Mouse (Mus musculus): Measurements from ENCODE around the gene Ska2.

Gene Ska2

DNA sequence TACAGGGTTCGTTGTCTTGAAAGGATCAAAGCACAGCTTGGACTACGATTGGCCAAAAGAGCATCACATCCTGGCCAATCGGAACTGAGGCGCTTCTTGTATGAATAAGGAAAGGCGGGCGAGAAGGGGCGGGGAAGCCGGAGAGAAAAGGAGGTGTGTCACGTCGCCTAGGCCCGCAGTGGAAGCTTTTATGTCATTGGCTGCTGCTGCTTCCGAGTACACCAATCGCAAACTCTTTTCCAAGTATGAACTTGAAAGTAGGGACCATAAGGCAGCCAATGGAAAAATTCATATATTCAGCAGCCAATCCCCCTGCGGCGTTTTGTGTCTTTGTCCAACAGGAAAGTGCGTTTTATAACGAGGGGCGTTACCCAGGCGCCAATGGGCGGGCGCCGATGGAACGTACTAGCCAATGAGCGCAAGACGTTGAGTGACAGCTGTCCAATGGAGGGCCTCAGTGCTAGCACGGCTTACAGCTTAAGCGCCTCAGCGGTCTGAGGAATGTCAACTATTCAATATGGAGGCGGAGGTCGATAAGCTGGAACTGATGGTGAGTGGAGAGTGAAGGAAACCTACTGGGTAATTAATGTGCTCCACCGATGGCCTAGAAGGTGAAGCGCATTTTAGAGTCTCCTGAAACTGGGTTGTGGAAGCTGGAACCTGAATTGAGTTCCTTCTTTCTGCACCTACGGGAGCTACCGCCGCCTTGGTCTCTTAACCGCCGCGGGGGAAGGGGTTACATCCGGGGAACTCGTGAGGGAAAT, at the start of gene Ska2:
Gene Ska2, plus strand, starts transcription at position 480 of the 764 bp plus-strand sequence.
- DNase-seq = peak; percentile 99

DNA sequence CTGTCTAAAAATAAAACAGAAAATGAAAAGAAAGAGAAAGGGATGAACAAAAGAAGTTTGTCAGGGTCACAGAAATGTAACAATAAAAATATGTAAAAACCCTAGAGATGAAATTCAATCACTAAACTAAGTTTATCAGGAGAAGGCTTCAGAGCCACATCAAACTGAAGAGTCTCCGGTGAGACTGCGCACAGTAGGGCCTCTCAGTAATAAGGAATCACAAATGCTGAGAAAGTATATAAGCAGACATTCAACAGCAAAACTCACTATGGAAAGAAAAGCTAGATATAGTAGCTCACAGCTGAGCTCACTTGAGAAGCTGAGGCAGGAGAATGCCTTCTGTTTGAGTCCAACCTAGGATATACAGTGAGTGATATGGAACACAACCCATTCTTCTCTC, 48.6 kb upstream of the Ska2 start:
- no peak for DNase-seq

DNA sequence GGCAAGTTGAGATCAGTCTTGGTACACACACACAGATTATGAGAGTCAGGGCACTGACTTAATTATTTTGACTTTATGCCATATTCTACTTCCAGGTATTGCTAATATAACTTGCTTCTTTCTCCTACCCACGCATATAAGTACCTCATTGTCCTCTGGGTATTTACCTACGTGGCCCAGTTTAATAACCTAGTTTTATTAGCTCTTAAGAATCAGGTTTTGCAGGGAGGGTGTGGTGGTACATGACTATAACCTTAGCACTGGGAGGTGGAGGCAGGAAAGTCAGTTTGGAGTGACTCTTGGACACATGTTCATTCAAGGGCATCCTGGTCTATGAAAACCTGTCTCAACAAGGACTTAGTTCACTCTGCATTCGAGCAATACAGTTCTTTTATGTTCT, 46.9 kb upstream of the Ska2 start:
- peak in 1 of 2 experiments; percentile 6 for DNase-seq

DNA sequence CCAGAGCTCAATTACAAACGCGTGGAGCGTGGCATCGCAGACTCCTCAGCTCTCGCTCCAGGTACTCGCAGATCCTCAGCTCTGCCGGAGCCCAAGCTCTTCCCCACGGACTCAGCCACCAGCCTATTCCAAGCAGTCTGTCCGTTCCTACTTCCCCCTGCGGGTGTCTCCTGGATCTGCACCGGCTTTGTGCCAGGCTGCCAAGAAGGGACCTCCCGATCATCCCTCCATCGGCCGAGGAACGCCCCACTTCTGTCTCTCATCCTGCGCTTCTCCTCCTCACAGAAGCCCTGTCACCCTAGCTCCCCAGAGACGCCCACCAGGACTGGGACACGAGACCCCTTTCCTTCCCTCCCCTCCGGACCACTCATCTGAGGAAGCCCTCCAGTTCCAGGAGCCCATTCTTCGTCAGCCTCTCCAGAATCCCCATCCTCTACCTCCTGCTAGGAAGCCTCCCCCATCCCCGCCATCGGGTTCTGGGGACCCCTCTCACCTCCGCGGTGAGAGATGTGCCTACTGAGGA, 35.6 kb upstream of the Ska2 start:
- peak; percentile 76 to 84 for DNase-seq

DNA sequence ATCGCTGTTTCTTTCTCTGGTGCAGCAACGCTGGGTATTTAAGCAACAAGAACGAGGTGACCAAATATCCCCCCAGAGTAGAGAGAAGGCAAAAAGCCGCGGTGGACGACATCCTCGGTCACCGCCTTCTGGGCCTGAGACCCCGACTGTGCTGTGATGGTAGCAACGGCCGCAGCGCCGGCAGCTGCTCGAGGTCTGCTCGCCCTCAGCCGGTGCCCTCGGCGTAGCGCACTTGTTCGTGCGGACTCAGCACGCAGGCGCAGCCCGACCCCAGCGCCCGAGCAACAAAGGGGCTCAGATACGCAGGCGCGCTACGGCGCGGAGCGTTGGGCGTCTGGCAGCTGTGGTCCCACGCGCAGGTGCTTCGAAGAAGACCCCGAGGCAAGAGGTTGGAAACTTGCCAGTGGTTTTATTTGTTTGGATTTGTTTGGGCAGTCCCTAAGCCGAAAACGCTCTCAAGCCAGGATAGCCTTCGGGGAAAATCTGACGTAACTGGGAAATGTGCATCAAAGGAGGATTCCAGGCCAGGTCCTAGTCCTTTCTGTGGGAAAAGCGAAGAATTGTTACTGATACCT, 35.1 kb upstream of the Ska2 start, which contains the start of gene Gdpd1:
Gene Gdpd1, minus strand, starts transcription at position 197 of the 575 bp plus-strand sequence.
- DNase-seq = peak; percentile 89 to 91

DNA sequence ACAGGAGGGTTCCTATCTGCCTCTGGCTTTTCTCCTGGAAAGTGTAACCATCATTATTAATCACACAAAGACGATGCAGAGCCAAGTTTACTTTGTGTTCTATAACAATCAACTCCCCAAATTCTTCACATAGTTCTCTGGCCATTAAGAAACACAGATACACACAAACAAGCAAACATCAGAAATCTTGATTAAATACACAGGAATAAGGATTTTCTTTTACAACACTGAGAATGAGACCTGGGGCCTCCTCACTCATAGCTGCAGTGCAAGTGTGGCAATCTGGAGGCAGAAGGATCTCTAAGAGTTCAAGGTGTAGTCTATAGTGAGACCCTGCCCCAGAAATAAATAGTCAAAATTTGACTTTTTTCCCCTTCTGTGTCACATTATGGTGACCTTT, 25.3 kb upstream of the Ska2 start:
- no peak for DNase-seq

DNA sequence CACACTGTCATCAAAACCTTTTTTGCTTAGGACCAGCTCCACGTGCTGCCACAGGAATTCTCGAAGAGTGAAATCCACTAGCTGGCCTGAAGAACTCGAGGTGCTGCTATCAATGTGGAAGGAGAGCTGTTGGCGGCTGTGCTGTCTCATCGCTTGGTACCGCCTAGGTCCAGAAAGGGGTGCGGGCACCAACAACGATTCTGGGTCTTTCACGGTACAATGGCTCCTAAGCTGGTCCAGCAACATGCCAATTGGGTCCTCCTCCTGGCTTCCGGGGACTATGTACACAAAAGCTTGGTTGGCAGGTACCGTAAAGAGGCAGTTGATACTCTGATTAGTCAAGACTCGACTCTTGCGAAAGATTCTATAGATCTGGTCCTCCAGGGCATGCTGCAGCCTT, 23.6 kb upstream of the Ska2 start:
- DNase-seq = no peak

DNA sequence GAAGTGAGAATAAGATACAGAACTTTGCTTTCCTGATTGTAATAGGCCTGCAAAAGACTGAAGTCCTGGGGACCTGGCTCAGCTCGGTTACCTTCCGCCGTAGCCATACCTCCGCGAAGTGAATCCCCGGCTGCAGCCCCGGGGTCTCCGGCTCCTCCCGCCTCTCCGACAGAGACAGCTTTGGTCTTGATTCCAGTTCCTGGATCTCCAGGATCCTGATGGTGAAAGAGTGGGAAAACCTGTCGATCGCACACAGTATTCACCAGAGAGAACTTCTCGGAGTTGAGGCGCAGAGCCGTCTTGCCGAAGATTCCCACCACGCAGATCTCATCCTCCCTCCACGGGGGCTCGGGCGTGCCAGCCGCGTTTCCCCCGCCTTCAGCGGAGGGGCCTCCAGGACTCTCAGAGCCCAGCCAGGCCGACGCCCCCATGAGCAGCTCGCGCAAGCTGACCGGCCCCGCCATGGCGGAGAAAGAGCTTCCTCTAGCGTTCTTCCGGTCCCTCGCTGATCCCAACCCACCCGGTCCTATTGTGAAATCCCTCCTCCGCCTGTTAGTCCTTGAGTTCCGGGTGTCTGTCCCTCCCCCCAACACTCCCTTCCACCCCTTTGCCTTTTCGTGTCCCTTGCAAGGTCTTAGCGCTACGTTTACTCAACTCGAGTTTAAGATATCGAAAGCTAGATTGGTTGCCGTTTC, 22.6 kb upstream of the Ska2 start, which contains the start of gene Smg8:
Gene Smg8, minus strand, starts transcription at position 485 of the 695 bp plus-strand sequence.
- peak; percentile 84 to 89 for DNase-seq

DNA sequence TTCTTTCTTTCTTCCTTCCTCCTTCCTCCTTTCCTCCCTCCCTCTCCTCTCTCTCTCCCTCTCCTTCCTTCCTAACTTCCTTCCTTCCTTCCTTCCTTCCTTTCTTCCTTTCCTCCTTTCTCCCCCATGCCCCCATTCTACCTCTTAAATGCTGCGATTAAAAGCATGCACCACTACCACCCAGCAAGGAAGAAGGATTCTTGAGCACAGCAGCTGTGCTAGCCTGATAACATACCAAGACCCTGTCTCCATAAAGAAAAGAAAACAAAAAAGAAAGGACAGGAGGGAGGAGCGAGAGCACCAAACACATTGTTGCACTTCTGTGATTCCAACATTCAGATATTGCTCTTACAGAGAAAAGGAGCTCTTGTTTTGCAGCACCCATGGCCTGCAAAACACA, 21.9 kb upstream of the Ska2 start:
- DNase-seq = no peak

DNA sequence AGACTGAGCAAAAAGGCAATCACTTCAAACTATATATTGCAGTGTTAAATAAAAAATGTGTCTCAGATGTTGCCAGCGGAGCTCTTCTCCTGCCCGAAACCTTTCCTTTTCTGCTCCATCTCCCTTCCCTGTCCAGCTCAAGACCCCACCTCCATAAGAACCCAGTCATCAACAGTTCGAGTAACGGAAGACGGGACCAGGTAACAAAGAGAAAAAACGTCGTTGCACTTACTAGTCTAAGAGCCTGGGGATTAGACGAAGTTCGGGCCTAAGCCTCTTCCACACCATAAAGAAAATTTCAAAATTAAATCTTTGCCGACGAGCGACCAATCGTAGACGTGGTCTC, 652 bp upstream of the Ska2 start, which contains the start of gene Prr11:
Gene Prr11, minus strand, starts transcription at position 300 of the 346 bp plus-strand sequence.
- no peak for DNase-seq

DNA sequence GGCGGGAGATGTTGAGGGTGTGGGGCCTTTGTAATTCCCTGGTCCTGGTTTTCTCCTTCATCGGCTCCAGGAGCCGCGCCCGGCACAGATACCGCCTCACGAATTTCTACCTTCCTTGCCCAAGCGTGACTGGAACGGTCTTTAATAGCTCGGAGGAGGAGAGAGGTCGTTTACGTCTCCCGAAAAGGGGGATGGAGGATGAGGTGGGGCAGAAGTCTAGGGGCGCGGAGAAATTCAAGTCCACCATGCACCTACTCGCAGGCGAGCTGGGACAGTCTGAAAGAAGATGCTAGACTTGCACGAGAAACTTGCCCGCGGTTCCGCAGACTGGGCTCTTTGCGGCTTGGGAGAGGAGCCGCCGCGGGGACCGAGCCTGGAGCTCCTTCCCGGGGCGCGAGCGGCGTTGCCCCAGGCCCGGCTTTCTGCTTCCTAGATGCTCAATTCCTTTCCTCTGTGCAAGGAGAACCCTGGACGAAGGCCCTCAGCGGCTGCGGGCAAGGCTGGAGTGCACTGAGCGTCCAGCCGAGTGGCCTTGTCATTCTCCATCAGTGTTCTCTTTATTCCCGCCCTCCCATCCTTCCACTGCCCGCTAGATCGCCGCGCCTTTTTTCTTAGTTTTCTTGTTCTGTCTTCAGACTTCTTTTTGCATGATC, 611 bp downstream of the Ska2 start:
- DNase-seq = peak; percentile 13 to 15

DNA sequence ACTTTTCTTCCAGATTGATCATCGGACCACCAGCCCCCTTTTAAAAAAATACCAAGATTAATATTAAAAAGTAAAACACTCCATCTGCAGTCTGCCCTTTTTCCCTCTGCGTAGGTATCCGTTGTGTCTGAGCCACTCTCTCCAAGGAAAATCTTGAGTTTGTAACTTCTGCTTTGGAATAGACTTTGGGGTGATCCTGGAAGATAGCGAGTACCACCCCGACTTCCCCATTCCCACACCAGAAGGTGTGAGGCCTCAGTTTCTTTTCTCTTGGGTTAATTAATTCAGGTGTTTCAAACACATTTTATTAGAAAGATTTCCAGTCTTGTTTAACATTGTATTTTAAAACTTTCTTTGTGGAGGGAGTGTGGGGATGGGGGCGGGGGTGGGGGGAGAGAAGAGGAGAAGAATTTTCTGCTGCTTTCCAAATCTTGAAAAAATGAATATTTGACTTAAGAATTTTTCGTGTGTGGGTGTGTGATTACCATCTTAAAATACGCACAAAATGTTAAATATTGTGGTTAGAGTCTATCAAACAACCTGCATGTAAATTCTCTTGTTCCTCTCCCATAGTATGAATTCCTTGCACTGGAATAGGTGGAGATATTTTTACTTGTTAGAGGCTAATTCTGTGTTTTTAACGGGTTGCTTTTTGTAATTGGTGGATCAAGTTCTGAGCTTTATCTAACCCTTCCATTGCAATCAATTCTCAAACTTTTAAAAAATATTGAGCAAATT, 1.3 kb downstream of the Ska2 start:
- DNase-seq = no peak

DNA sequence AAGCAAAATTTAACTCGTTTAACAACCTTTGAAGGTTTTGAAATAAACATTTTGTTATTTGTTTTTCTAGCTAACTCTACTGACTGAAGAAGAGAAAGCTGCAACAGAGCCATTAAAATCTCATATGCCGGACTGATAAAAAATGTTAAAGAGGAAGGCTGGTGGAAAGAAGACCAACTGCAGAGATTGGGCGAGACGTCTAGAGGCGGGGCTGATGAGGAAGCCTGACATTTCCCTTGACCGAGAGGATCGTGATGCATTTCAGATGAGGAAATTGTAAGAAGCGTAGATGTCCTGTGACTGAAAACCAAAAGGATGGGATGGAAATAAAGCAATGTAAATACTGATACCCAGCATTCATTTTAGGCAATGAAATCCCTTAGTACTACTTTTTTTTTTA, 12.8 kb downstream of the Ska2 start:
- no peak for DNase-seq

DNA sequence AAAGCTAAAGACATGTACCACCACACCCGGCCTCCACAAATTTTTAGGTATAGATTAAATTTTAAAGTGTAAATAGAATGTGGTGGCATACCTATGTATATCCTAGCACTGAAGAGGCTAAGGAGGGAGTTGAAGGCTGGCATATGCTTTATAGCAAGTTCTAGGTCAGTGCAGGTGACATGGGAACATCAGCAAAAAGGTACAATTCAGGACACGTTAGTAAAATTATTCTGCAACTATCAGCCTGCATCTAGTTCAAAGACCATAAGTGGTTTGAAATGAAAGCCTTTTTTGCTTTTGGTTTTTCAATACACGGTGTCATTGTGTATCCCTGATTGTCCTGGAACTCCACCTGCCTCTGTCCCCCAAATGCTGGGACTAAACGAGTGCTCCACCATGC, 16.5 kb downstream of the Ska2 start:
- DNase-seq = no peak

DNA sequence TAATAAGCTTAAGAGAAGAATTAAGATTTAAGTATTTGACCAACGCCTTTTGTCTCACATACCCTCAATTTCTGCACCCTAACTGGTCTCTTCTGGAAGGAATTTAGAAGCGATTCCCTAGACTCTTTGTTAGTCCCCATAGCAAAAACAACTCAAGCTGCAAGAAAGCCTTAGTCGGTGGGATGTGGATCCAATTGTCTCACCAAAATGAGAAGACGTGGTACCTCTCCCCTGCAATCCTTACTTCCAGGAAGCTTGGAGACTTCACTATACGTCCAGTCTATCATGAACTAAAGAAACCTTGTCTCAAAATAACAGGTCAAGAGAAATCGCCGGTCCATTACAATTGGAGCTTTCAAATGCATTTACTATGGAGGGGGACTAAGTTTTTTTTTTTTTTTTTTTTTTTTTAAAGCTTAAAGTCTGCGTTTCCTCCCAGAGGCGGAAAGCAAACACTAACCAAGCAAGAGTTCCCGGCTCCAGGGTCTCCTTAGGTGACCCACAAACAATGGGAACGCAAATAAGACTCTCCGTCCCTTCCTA, 17.3 kb downstream of the Ska2 start:
- no peak for DNase-seq

DNA sequence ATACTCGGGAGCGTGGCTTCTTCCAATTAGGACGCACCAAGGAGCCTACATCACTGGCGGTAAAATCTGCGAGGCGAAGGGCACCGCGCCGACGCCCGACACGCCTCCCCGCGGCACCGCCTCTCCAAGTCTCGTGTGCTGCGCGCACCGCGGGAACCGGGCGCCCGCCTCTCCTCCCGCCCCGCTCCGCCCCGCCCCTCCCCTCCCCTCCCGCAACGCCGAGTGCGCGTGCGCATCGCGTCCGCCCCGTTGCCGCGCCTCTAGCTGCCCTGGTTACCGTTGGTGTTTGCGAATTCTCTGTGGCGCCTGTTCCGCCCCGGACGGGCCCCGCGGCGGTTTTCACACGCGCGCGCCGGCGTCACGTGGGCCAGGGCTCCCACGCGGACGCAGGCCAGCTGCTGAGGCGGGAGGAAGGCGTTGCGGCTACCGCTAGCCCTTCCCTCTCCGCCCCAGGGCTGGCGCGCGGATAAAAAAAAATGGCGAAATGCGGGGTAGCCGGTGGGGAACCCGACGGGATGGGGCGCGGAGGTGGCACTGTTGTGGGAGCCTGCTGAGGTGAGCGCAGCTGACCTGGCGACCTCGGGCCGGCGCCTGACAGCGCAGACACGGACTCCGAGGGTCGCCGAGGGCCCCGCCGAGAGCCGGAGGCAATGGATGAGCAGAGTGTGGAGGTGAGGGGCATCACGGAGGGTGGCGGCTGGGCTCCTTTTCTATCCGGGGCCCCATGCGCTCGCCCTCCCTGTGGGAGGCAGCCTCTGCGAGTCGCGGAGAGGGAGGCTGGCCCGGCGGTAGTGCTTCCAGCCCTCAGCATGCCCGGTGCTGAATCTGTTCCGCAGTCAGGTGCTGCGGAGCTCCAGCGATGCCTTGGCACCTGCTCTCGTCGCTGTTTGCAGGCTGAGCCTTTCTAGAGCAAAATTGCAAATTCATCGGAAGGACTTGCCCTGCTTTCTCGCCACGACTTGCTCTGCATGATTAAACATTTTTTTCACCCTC, 18.1 kb downstream of the Ska2 start, which contains the start of gene Trim37:
Gene Trim37, plus strand, starts transcription at position 254 of the 993 bp plus-strand sequence.
- peak; percentile 89 to 93 for DNase-seq

DNA sequence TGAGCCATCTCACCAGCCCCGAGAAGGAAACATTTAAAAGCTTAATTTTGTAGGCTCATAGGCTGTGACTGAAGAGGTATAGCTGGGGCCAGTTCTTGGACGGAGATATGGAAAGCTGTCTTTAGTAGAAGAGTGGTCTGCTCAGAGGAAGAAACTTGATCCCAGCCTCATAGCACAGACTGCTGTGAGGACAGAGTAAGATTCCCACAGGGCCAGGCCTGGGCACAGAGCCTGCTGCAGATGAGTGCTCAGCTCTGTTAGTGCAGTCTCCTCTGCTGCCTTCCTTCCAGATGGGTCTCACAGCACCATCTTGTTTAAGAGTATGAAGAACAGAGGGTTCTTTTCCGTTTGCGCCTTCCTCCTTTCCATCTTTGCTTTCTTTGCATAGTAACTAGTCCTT, 27.2 kb downstream of the Ska2 start:
- no peak for DNase-seq

DNA sequence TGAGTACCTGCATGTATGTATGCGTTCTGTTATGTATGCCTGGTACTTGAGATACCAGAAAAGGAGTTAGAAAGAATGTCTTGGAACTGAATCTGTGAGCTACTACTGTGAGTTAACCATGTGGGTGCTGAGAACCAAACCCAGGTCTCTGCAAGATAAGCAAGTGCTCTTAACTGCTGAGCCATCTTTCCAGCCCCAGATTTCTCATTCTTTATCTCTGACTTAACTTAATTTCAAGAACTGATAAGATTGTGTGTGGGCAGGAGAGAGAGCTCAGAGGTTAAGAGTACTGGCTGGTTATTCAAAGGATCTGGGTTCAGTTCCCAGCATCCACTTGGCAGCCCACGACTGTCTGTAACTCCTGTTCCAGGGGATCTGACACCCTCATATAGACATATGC, 49.0 kb downstream of the Ska2 start:
- DNase-seq = no peak

DNA sequence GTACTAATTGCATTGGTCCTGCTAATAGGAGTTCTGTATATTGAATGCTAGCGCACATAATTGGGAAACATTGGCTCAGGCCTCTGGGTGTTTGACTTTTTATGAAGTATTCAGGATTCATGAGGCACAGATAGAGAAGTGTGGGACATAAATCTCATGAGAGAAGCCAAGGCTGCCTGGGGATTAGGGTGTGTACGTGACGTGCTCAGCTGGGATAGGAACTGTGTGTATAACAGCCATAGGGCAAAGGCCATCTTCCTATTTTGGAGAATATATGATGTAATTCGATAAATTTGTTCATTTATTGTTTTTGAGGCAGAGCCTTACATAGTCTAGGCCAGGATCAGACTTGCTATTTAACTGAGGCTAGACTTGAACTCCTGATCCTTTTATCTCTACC, 53.7 kb downstream of the Ska2 start:
- no peak for DNase-seq

DNA sequence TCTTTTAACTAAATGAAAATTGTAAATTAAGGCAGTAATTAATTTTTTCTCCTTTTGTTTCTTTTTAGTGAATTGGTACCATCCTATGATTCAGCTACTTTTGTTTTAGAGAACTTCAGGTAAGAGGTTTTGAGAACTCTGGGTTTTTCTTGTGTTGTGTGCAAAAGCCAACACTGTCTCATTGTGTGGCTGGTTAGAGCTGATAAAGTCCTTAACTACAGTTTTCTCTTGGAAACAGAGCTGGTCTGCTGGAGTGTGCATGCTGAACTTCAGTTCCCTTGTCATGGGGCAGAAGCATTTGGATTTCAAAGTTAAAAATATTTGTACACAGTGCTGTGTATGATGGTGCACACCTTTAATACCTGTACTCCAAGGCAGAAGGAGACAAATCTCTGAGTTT, 54.7 kb downstream of the Ska2 start:
- DNase-seq = no peak

DNA sequence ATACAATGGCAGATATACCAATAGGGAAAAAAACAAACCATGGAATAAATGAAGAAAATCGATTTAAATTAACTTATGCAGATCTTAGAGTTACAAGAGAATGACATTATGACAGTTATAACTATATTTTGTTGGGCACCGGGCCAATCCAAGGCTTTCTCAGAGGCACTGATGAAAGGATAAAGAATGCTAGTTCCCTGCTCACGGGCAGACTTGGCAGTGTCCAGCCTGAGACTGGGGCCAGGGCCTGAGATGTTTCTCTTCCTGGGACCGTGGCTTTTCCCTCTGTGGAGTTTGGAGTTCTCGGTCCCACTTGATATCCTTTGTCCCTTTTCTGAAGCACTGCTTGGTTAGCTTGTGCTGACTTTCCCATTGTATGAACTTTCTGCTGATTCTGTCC, 64.6 kb downstream of the Ska2 start:
- no peak for DNase-seq
